Mouse (Mus musculus) spleen, adult 12 weeks (tissue): ENCODE measurements around the gene Cyp26a1.

Experiments used
- DNase-seq: peaks from one replicate; pipeline ENCODE4 v3.0.0; 2022; ENCODE audit warnings: low spot score

Gene Cyp26a1

GRCm38 (mm10) chr19:37698273-37699160, 919 bp downstream of the Cyp26a1 start:
- no peak for DNase-seq

- DNase-seq, result no peak
These were observed 2.1 kb downstream of the Cyp26a1 start for GRCm38 (mm10) chr19:37699711-37700110.

- no peak for DNase-seq
These were observed 4.9 kb downstream of the Cyp26a1 start for GRCm38 (mm10) chr19:37702377-37703076.

DNA sequence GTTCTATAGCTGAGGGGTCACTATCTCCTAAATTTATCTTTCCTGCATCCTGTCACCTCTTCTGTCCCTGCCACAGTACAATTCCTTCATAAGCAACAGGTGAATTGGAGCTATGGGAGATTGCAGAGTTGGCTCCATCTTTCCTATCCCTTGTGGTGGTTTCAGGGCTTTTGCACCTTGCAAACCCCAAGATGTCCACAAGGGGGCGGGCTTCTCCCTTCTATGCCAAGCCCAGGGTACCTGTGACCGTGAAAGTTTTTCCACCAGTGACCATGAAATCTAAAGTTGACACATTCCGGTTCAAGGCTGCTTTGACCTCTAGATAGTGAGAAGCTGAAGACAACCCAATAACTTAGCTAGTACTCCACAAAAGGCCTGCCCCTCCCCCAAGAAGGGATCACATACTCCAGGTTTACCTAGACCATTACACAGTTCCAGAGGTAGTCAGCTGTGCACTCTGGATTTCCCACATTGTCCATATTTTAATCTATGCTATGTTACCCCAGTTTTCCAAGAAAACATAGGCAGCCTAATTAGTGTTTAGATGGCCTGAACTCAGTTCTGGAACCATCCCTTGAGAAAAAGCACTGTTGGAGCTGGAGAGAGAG, 6.4 kb downstream of the Cyp26a1 start:
- peak; percentile 47 for DNase-seq

DNA sequence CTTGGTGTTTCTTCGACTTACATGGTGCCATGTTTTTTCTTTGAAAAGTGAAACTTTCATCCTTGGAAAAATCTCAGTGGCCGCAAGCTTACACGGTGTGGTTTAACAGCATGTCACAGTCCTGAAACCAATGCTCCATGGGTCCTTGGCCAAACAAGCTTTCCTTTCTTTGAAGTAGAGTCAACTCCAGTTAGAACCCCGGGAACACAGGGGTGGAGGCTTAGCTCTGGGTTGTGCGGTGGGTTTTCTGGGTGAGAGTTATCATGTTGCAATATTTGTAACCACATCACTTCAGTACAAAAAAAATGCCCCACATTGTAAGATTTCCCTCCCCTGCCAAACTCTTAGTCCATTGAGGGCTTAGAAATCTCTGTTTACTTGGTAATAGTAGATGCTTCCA, 8.1 kb downstream of the Cyp26a1 start:
- no peak for DNase-seq

GRCm38 (mm10) chr19:37714681-37715080, 17.1 kb downstream of the Cyp26a1 start:
- DNase-seq, result no peak

- DNase-seq, result no peak
These were observed 18.4 kb downstream of the Cyp26a1 start for GRCm38 (mm10) chr19:37715980-37716379.

- DNase-seq, result no peak
These were observed 19.1 kb downstream of the Cyp26a1 start for GRCm38 (mm10) chr19:37716524-37717175.

- no peak for DNase-seq
These were observed 21.6 kb downstream of the Cyp26a1 start for GRCm38 (mm10) chr19:37719166-37719565.

DNA sequence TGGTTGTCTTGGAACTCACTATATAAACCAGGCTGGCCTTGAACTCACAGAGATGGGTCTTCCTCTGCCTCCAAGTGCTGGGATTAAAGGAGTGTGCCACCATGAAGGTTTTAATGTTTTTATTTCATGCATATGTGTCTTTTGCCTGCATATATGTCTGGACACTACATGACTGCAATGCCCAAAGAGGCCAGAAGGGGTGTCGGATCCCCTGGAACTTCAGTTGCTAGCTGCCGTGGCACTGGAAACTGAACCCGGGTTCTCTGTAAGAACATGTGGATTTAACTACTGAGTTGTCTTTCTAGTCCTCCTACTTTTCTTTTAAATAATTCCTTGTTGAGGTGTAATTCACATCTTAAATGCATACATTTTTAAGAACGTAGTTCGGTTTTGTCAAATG, 27.0 kb downstream of the Cyp26a1 start:
- DNase-seq, result no peak

- no peak for DNase-seq
These were observed 29.0 kb downstream of the Cyp26a1 start for GRCm38 (mm10) chr19:37726585-37726984.

DNA sequence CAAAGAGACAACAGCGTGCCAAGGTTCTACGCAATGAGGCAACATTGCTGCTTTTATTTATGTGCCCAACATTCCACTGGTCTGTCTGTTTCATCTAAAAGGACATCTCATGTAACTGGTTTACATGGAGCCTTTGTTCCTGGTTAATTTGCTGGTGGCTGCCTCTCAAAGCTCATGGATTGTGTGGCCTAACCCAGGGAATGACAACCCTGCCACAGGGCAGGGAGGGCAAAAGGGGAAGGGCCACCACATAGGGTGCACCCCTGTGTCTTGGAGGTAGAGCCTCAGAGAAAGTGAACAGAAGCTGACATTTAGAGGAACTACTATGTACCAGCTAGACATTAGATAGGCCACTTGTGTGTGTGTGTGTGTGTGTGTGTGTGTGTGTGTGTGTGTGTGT, 29.8 kb downstream of the Cyp26a1 start:
- DNase-seq, result no peak

GRCm38 (mm10) chr19:37735426-37735825, 37.8 kb downstream of the Cyp26a1 start:
- DNase-seq, result no peak

- no peak for DNase-seq
These were observed 41.0 kb downstream of the Cyp26a1 start for GRCm38 (mm10) chr19:37738575-37738974.

DNA sequence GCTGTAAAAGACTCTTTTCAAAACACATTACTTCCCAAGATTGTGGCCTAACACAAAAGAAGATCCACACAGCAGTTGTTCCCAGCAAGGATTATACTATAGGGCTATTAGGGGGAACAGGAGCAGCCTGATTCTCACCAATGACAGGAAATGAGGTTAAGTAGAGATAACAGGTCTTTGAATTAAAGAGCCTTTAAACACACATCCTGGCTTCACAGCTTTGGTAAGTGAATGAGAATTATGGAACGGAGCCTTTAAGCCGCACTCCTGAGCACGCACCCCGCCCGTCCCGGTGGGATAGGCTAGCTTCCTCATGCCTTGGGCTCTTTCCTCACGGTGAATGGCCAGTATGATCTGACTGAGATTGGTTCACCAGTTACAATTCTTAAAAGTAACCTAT, 42.4 kb downstream of the Cyp26a1 start:
- no peak for DNase-seq
